Mouse (Mus musculus): Measurements from ENCODE around the gene Cox7a1.

- TF ChIP-seq CTCF (IDR thresholded peaks at IDR 0.05; ENCODE audit: borderline replicate concordance, control insufficient read depth, extremely low read depth, insufficient read depth, low read length, poor library complexity) (no peak), POLR2A (IDR thresholded peaks at IDR 0.05; ENCODE audit: control insufficient read depth, extremely low read depth, insufficient read depth, low read length, poor library complexity) (no peak)
Measured at GRCm38 (mm10) chr7:30217277-30217676, 33.3 kb downstream of the Cox7a1 start.

All from thymus, adult 2 months (tissue).